Mouse (Mus musculus) gastrocnemius, postnatal 25 days (tissue): ENCODE data around the gene Aff3. TPM values are rescaled to one million over a fixed set of nuclear protein-coding genes. Genes with fewer than 3 reads are reported as not detected.

Source experiments
- DNase-seq: peaks from one replicate; pipeline ENCODE4 v3.0.0; 2022
- total RNA-seq, 2 experiments: library from RNA; stranded (reverse); gene quantifications; 1 replicate in 1 of 2; 2 replicates in 1 of 2; pipeline ENCODE4 v1.2.3; 2021

Gene Aff3
- total RNA-seq, 2 experiments from 2014 or later = 1.4 to 1.8 TPM

DNA sequence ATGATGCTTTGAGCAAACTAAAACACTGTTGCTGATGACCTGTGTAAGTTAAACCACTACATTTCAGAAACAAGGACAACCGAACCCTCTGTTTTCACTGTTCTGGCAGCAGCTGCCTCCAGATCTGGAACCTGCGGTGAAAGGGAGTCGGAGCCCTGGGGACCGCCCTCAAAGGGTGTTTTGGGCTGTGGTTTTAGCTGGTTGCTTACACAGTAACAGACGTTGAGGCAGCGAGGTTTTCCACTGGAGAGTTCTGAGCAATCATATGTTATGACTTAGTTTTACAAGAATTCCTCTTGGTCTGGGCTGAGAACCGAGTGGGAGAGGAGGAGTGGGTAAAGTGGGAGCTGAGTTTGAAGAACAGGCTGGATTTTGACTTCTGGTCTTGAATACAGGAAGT is 7.1 kb downstream of the Aff3 start:
- DNase-seq = no peak

GRCm38 (mm10) chr1:38654981-38655540 is 9.7 kb downstream of the Aff3 start:
- no peak for DNase-seq

GRCm38 (mm10) chr1:38650031-38650430 is 14.7 kb downstream of the Aff3 start:
- DNase-seq = no peak

DNA sequence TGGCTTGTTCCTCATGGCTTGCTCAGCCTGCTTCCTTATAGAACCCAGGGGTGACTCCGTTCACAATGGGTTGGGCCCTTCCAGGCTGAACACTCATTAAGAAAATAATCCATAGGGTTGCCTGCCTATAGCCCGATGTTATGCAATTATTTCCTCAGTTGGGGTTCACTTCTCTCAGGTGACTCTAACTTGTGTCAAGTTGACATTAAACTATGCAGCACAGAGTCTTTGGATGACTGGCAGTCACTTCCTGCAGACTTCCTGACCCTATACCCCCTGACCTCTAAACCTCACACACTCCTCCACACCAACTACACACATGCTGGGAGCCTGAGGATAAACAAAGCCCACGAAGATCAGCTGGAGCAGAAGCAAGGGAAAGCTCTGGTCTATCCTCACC is 15.6 kb downstream of the Aff3 start:
- DNase-seq = no peak

DNA sequence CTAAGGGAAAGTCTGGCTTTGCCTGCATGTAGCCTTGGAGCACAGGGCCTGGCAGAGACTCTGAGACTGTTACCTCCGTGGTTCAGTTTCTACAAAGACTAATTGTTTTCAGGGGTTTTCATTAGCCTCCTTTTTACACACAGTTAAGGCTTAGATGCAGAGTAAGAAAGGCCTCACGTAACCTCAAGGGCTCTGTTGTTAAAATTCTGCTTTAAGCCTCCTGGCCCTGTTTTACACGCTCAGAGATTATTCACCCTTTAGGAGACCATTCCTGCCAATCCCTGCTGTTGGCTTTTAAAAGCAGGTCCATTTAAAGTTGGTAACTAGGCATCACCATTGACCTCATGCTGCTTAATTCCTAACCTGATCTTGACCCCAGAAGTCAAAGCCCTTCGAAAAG is 22.5 kb downstream of the Aff3 start:
- DNase-seq = no peak

DNA sequence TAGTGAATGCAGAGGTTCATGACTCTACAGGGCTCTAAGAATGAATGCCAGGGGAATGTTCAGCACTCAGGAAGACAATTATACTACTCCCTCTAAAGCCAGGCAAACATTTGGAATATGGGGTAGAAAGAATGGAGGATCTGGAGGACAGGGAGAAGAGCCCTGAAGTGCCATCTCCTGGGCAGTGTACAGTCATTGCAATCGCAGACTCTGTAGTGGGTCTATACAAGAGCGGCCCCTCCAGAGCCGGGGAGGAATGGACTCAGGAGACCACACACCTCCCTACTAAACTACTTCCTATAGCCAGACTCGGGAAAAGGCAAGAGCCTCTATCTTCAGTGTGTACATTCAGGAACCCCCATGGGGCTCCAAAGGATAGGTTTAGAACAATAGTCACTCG is 25.1 kb downstream of the Aff3 start:
- DNase-seq = no peak

DNA sequence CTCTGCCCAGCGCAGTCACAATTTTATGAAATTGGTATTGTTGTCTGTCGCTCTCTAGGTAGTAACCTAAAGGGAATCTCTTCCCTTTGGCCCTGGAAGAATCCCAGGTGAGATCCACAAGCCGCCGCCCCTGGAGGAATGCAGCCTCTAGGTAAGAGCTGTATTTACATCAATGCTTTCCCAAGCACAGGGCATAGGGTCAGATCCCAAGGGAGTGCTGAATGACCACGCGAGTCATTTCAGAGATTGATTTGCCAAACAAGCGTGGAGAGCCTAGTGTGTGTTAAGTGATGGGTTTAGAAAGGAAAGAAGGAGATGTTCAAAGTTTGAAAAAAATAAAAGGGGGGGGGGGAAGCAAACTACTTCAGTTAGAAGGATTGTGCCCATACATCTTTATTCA is 29.2 kb downstream of the Aff3 start:
- DNase-seq = no peak

DNA sequence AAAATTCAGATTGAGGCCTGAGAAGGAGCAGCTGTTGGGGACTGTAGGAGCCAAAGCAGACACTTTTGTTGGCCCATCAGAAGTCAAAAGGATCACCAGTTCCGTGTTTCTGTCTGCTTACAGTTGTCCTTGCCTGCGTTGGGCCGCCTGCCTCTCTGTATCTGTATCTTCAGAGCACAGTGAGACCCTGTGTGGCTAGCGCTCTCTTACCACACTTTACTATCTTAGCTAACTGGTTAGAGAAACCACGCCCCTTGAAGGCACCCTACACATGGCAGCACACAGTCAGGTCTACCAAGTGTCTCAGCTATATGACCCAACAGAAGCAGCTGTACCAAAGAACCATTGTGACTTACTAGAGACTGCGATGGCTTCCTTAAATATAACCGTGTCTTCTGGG is 30.7 kb downstream of the Aff3 start:
- no peak for DNase-seq

DNA sequence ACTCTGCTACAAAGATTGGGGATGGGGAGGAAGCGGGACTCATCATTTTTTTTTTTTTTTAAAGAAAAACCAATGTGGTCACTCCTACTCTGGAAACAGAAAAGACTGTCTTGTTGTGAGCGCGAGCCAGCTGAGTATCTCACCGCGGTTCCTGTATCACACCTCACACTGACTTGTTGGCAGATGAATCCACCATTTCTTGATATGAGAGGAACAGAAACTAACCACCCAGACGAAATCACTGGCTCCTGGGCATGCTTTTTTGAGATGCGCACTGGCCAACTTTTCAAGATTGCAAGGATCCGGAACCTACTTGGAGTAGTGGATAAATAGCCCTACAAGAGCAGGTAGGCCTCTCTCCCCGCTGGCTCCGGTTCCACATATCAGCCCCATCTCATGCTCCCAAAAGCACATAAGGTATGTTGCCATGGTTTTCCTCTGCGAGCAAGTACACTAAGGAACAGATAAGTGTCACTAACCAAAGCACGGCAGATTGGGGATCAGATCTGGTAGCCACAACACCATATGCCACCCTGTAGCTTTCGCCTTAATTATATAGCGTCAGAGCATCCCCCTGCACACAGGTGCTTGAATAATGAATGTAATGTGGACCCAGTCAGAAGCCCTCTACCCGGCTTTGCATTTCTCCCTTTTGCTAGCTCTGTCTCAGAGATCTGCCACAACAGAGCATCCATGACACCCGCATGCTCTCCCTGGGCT is 32.1 kb downstream of the Aff3 start:
- no peak for DNase-seq

DNA sequence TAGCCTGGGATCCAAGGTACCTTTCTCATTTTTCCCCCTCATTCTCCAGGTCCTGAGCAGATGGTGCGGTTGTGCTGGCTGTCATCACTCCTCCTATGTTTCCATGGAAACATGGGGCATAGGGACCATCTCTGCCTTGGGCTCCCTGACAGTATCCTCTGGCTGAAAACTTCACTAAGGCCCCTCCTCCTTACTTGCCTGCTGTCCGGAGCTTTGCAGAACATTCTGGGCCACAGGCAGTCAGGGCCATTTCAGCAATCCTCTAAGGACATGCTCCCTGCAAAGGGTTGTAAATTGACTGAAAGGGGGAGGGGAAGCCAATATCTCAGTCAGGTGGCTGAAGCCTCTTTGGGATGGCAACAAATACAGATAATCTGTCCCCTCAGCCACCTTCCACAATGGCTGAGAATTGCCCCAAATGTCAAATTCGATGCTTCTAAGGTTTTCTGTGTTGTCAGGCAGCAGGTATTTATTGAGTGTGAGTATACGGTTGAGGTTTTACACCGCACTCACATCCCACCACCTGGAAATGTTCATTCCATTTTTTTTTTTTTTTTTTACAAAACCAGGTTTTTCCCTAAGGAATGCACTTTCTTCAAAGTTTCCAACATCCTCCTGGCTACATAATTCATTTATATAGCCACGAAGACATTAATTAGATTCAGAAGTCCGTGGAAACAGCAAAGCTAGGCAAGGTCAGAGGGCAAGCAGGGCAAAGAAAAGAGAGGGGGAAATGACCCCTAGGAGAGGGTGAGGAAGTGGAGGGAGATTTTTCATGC is 33.1 kb downstream of the Aff3 start:
- no peak for DNase-seq

DNA sequence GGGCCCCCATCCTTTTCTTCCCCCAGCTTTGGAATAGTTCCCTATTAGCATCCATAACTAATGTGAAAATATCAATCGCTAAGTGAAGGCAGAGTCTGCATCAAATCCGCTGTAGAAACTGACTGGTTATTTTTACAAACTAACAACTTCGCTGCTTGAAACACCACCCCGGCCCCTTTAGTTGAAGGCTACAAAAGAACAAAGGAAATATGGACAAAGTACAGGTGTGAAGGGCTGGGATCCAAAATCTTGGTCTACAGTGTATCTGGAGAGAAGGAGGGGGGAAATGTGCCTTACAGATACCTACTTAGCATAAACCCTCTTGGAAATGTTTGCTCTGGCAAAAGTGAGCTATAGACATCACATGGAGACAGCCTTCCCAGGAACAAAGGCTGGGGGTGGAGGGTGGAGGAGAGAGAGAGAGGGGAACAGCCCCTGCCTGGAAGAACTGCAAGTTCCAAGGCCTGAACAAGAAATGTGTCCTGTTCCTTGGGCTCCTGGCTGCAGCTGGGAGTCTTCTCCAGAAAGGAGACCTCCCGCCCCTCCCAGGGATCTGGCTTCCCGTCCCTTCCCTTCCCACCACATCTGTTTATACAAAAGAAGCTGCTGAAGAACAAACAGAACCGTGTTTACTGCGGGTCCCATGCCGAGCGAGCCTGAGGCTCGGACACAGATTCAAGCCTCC is 35.7 kb downstream of the Aff3 start:
- DNase-seq = peak; percentile 47

GRCm38 (mm10) chr1:38628426-38628825 is 36.3 kb downstream of the Aff3 start:
- DNase-seq = no peak

GRCm38 (mm10) chr1:38627683-38628361 is 36.9 kb downstream of the Aff3 start:
- peak; percentile 11 for DNase-seq

GRCm38 (mm10) chr1:38626739-38627661 is 37.8 kb downstream of the Aff3 start:
- DNase-seq = peak; percentile 66

DNA sequence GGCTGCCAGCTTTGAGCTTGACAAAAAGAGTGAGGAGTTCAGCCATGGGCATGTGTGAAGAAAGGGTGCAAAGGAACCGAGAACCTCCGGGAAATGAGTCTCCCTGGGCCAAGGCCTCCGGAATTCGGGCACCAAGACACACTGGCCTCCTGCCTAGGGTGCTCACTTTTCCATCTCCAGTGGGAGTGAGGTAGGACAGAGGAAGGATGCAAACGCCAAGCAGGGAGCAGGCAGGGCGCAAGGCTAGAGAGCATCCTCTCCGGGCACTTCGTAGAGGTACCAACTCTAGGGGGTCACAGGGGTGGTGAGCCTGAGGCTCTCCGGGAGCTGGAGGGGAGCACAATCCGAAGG is 38.4 kb downstream of the Aff3 start:
- DNase-seq = no peak

DNA sequence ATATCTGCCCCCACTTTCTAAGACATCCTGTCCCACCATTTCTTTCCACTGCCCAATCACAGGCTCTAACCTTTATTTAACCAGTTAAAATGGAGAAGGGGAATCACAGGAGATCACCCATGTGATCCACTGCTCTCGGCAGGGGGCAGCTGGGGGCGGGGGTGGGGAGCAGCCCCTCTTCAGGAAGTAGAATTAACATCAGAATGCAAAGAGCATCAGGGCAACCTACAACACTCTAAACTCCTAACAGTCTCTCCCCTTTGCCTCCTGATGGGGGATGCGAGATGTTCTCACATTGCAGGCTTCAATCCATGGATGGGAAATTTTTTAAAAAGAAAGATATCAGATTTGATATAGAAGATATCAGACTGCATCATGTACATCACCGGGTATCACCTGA is 42.9 kb downstream of the Aff3 start:
- DNase-seq = no peak

DNA sequence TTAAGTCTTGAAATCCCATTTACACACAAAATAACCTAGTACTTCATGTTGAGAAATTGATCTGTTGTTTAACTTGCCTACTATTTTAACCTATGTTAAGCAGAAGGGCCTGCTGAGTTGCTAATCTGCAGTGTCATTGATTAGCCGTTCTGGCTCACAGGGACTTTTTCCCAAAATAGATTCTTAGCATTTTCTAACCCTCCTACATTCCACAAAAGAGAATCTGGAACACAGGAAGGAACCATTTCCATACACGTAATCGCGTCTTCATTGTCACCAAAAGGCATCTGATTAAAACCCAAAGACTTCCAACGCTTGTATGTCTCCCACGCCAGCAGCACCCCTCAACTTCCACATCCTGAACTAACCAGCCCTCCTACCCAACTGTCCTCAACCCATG is 44.4 kb downstream of the Aff3 start:
- DNase-seq = no peak

DNA sequence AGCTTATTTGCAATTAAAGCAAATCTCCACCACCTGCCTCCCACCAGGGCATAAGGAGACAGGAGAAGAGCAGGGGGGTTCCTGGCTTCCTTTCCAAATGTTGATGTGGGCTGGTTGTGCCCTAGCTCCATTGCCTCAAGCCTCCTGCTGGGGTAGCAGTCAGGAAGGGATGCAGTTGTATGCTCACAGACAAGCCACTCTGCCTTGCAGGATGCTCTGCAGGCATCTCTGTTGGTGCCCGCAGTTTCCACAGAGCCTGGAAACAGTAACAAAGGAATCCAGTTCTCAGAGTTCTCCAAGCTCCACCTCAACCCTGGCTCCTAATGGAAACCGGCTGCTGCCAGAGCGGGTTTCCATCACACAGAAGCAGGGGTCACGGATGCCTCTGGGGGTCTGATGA is 58.0 kb downstream of the Aff3 start:
- DNase-seq = peak; percentile 13

GRCm38 (mm10) chr1:38605426-38605825 is 59.3 kb downstream of the Aff3 start:
- DNase-seq = no peak

- no peak for DNase-seq
Observed at GRCm38 (mm10) chr1:38604611-38605010, 60.1 kb downstream of the Aff3 start.

DNA sequence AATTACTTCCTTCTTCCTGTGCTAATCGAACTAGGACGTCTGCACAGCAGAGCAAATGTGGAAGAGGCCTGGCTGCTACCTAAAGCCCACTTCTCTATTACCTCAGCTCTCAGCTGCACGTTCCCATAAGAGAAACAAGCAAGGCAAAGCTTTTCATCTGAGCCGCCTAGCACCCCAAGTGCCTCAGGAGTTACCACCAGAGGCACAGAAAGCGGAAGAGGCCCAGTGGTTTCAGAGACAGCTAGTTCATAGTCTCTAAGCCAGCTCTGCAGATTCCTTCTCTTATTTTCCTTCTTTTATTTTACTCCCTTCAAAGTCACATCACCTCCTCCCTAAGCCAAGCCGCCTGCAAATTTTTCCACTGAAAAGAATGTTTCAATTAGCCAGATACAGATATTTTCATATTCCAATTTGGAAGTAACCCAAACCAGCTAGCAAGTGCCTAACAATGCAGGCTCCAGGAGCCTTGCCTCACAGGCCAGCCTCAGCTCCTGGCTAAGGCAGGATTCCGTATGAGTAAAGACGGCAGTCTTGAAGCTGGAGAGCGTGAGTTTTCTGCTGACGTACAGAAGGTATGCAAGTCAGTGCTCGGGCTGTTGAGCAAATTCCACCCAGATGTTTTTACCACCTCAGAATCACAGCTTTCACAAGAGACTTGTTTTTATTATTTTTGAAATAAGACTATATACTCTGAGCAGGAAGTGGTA is 62.8 kb downstream of the Aff3 start:
- DNase-seq = peak; percentile 32
